Mouse (Mus musculus): ENCODE measurements around the gene Gas6. TPM values are rescaled to one million over a fixed set of nuclear protein-coding genes. Genes with fewer than 3 reads are reported as not detected.

Gas6 gene
- 15.4 and 17.5 TPM in 2 replicates for polyA plus RNA-seq (2015; fragmentation: Nextera tagmentation; extraction: Ambion mirVana)

DNA sequence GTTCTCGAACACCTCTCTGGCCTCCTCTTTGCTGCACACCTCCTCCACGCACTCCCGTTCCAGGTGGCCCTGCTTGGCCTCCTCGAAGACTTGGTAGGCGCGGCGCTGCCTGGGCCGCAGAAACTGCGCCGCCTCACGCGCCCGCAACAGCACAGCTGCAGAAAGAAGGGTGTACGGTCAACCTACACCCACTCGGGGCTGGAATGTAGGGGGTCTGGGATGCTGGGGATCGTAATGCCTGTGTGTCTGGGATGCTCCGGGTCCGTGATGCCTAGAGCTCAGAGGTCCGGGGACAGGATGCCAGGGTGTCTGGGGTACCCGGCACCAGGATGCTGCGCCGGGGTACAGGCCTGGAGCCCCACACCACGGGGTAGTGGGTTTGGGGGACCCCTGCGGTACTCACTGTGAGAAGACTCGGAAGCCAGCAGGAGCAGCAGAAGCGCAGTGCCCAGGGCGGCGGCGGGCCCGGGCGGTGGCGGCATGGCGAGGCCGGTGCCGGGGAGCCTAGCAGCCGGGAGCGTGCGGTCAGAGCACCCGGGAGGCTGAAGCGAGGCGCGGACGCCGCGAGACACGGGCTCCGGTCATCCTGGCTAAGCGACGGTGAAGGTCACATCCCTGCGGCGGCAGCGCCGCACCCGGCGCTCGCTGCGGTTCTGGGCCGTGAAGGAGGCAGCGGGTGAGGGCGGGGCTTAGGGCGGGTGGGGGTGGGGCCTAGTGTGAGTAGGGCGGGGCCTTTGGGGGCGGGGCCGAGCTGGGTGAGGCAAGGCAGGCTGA is at the start of gene Gas6:
Gene Gas6 (minus strand): TSS at position 633 of the 774 bp plus-strand sequence.
- Histone ChIP-seq H3K4me2 (peak within 1 kb of the TSS; percentile 93), H3K9ac (peak within 1 kb of the TSS; percentile 71), H3K4me3 (peak within 1 kb of the TSS; percentile 59), H3K36me3 (no peaks in the 10 kb centered on the region), H3K9me3 (no peaks in the 10 kb centered on the region), H3K27ac (no peak within 1 kb of the TSS), H3K27me3 (peaks cover 55% of the 10 kb centered on the region), H3K4me1 (peaks cover 26% of the 10 kb centered on the region)
- WGBS, result 2% methylated on average over 63 of the region's 64 CpGs
- 0 out of 2 replicates have a peak, but pooled peaks have one; percentile 46 for ATAC-seq (ENCODE audit: insufficient number of reproducible peaks, insufficient read depth, low FRiP score, low TSS enrichment, low read depth)

DNA sequence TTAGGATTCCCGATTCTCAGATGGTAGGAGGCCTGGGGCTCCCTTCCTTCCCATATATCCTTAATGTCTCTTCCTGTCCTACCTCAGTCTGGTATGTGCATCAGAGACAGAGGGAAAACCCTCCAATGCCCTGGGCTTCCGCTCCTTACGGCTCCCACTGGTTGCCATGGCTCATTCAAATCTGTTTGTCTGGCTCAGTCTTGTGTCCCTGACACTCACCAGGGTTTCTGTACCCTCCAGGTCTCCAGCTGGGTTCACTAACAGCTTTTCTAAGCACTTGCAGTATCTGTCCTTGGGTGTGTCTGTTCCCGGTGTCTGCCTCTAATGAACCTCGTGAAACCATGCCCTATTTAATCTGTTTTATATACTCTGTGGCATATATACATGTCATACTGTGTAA is 47.2 kb upstream of the Gas6 start:
- Histone ChIP-seq H3K4me3 (no peak overlapping the region), H3K4me2 (no peak overlapping the region), H3K27me3 (no peaks in the 10 kb centered on the region), H3K27ac (no peak overlapping the region), H3K9me3 (0 out of 2 replicates have a peak, but pooled peaks cover 4% of the 10 kb centered on the region), H3K36me3 (no peaks in the 10 kb centered on the region), H3K4me1 (no peaks in the 10 kb centered on the region), H3K9ac (no peak overlapping the region)
- ATAC-seq (ENCODE audit: insufficient number of reproducible peaks, insufficient read depth, low FRiP score, low TSS enrichment, low read depth), result no peak
- WGBS, result 65% methylated on average over 5 of the region's 5 CpGs

GRCm38 (mm10) chr8:13540122-13540521 is 45.8 kb upstream of the Gas6 start:
- H3K36me3 ChIP-seq, result no peaks in the 10 kb centered on the region
- 0 out of 2 replicates have a peak, but pooled peaks cover 4% of the 10 kb centered on the region for H3K9me3 ChIP-seq
- no peaks in the 10 kb centered on the region for H3K4me1 ChIP-seq
- H3K27me3 ChIP-seq, result no peaks in the 10 kb centered on the region
- H3K27ac ChIP-seq, result no peak overlapping the region
- ATAC-seq (ENCODE audit: insufficient number of reproducible peaks, insufficient read depth, low FRiP score, low TSS enrichment, low read depth), result no peak
- no peak overlapping the region for H3K4me2 ChIP-seq
- H3K9ac ChIP-seq, result no peak overlapping the region
- no peak overlapping the region for H3K4me3 ChIP-seq
- 86% methylated on average over 5 of the region's 5 CpGs for WGBS

GRCm38 (mm10) chr8:13538821-13539220 is 44.5 kb upstream of the Gas6 start:
- no peaks in the 10 kb centered on the region for H3K36me3 ChIP-seq
- H3K27ac ChIP-seq, result no peak overlapping the region
- no peaks in the 10 kb centered on the region for H3K9me3 ChIP-seq
- no peak overlapping the region for H3K4me3 ChIP-seq
- ATAC-seq (ENCODE audit: insufficient number of reproducible peaks, insufficient read depth, low FRiP score, low TSS enrichment, low read depth), result no peak
- H3K4me1 ChIP-seq, result no peaks in the 10 kb centered on the region
- 73% methylated on average over 6 of the region's 6 CpGs for WGBS
- no peaks in the 10 kb centered on the region for H3K27me3 ChIP-seq
- H3K4me2 ChIP-seq, result no peak overlapping the region
- H3K9ac ChIP-seq, result no peak overlapping the region

DNA sequence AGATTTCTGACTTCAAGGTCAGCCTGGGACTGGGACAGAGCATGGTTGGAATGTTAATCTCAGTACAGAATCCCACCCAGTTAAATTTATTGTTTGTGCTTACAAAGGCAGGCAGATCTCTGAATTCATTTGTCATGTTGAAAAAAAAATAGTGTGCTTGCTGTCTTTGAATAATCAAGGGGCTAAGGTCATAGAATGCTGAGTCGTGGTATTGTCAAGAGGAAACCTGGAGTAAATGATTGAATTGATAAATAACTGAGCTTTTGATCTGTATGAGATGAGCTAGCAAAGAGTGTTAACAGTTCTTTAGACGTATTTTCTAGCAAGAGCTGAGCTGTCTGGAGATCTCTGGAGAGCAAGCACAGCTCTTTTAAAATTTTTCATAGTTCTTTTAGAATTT is 42.8 kb upstream of the Gas6 start:
- H3K9me3 ChIP-seq, result no peaks in the 10 kb centered on the region
- 62% methylated on average over 2 of the region's 2 CpGs for WGBS
- H3K27me3 ChIP-seq, result no peaks in the 10 kb centered on the region
- no peak overlapping the region for H3K4me2 ChIP-seq
- ATAC-seq (ENCODE audit: insufficient number of reproducible peaks, insufficient read depth, low FRiP score, low TSS enrichment, low read depth), result no peak
- no peak overlapping the region for H3K9ac ChIP-seq
- no peak overlapping the region for H3K4me3 ChIP-seq
- H3K36me3 ChIP-seq, result no peaks in the 10 kb centered on the region
- H3K27ac ChIP-seq, result no peak overlapping the region
- no peaks in the 10 kb centered on the region for H3K4me1 ChIP-seq

DNA sequence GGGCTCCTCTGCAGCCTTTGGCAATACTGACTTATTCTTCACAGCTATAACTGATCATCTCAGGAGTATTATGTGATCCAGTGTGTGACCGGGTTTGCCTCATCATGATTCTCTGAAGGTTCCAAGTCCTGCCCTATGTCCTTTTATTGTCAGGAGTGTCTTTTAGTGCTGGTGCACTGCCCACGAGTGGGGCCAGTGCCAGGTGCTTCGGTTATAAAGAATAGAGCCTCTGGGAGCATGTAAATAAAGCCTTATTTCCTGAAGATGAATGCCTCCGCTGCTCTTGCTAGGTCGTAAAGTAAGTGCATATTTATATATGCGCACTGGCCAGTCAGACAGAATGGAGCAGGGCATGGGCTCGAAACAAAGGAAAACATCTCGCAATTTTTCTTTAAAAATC is 38.8 kb upstream of the Gas6 start:
- H3K4me3 ChIP-seq, result no peak overlapping the region
- H3K27me3 ChIP-seq, result no peaks in the 10 kb centered on the region
- no peak overlapping the region for H3K27ac ChIP-seq
- no peak for ATAC-seq (ENCODE audit: insufficient number of reproducible peaks, insufficient read depth, low FRiP score, low TSS enrichment, low read depth)
- no peak overlapping the region for H3K4me2 ChIP-seq
- H3K9ac ChIP-seq, result no peak overlapping the region
- H3K4me1 ChIP-seq, result peaks cover 22% of the 10 kb centered on the region
- H3K36me3 ChIP-seq, result no peaks in the 10 kb centered on the region
- no peaks in the 10 kb centered on the region for H3K9me3 ChIP-seq
- WGBS, result 89% methylated on average over 8 of the region's 8 CpGs

GRCm38 (mm10) chr8:13531602-13532171 is 37.4 kb upstream of the Gas6 start:
- 70% methylated on average over 9 of the region's 9 CpGs for WGBS
- no peak overlapping the region for H3K4me2 ChIP-seq
- no peak overlapping the region for H3K9ac ChIP-seq
- no peaks in the 10 kb centered on the region for H3K36me3 ChIP-seq
- H3K9me3 ChIP-seq, result peaks cover 6% of the 10 kb centered on the region; the same call in 1 of the 2 replicates
- H3K27ac ChIP-seq, result no peak overlapping the region
- H3K27me3 ChIP-seq, result no peaks in the 10 kb centered on the region
- peaks cover 22% of the 10 kb centered on the region for H3K4me1 ChIP-seq
- no peak overlapping the region for H3K4me3 ChIP-seq
- no peak for ATAC-seq (ENCODE audit: insufficient number of reproducible peaks, insufficient read depth, low FRiP score, low TSS enrichment, low read depth)

DNA sequence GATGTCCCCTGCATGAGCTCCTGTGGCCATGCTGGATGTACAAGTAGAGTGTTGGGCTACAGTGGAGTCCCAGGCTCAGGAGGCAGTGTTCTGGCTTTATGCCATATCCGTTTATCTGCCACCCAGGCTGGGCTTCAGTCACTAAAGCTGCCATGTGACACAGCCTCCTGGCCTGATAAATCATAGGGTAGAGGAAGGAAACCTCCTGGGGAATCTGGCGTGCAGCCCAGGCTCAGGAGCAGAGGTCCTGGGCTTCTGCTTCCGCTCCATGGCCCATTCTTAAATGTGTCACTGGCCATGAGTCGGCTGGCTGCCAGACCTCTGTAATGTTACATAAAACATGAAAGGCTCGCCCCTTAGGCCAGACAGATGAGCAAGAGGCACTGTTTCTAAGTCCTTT is 36.7 kb upstream of the Gas6 start:
- Histone ChIP-seq H3K9me3 (peaks cover 6% of the 10 kb centered on the region; the same call in 1 of the 2 replicates), H3K4me1 (peaks cover 22% of the 10 kb centered on the region), H3K36me3 (no peaks in the 10 kb centered on the region), H3K27me3 (no peaks in the 10 kb centered on the region), H3K9ac (no peak overlapping the region), H3K27ac (peak overlapping the region; percentile 17; the same call in 1 of the 2 replicates), H3K4me3 (no peak overlapping the region), H3K4me2 (no peak overlapping the region)
- ATAC-seq (ENCODE audit: insufficient number of reproducible peaks, insufficient read depth, low FRiP score, low TSS enrichment, low read depth), result no peak
- WGBS, result 56% methylated on average over 5 of the region's 5 CpGs

- Histone ChIP-seq H3K36me3 (no peaks in the 10 kb centered on the region), H3K4me1 (peaks cover 22% of the 10 kb centered on the region), H3K4me3 (no peak overlapping the region), H3K9ac (no peak overlapping the region), H3K4me2 (no peak overlapping the region), H3K27me3 (no peaks in the 10 kb centered on the region), H3K27ac (peak overlapping the region; percentile 17; the same call in 1 of the 2 replicates), H3K9me3 (peaks cover 6% of the 10 kb centered on the region; the same call in 1 of the 2 replicates)
- WGBS, result 94% methylated on average over 3 of the region's 3 CpGs
- no peak for ATAC-seq (ENCODE audit: insufficient number of reproducible peaks, insufficient read depth, low FRiP score, low TSS enrichment, low read depth)
These were observed 36.1 kb upstream of the Gas6 start for GRCm38 (mm10) chr8:13530401-13530800.

DNA sequence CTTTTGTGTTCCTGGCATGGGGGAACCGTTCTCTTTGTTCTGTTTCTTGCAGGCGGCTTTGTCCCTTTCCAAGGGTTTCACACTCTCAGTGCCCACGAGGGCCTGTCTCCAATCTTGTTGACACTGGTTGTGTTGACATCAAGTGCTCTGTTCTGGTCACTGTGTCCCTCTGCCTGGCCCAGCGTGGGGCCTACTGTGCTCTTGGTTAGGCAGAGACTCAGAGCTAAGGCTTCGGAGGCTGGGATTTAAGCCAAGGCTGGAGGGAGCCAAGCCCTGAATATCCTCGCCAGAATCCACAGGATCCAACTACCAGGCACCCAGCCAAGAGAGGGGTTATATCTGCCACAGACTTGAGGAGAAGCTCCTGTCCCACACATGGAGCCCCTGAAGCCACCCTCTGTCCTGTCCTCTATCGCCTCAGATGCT is 35.6 kb upstream of the Gas6 start:
- whole genome bisulfite sequencing, result 71% methylated on average over 7 of the region's 7 CpGs
- H3K27me3 ChIP-seq, result no peaks in the 10 kb centered on the region
- no peak overlapping the region for H3K27ac ChIP-seq
- peaks cover 22% of the 10 kb centered on the region for H3K4me1 ChIP-seq
- no peaks in the 10 kb centered on the region for H3K36me3 ChIP-seq
- no peak overlapping the region for H3K4me3 ChIP-seq
- H3K9ac ChIP-seq, result no peak overlapping the region
- no peak for ATAC-seq (ENCODE audit: insufficient number of reproducible peaks, insufficient read depth, low FRiP score, low TSS enrichment, low read depth)
- H3K4me2 ChIP-seq, result no peak overlapping the region
- H3K9me3 ChIP-seq, result peaks cover 6% of the 10 kb centered on the region; the same call in 1 of the 2 replicates

DNA sequence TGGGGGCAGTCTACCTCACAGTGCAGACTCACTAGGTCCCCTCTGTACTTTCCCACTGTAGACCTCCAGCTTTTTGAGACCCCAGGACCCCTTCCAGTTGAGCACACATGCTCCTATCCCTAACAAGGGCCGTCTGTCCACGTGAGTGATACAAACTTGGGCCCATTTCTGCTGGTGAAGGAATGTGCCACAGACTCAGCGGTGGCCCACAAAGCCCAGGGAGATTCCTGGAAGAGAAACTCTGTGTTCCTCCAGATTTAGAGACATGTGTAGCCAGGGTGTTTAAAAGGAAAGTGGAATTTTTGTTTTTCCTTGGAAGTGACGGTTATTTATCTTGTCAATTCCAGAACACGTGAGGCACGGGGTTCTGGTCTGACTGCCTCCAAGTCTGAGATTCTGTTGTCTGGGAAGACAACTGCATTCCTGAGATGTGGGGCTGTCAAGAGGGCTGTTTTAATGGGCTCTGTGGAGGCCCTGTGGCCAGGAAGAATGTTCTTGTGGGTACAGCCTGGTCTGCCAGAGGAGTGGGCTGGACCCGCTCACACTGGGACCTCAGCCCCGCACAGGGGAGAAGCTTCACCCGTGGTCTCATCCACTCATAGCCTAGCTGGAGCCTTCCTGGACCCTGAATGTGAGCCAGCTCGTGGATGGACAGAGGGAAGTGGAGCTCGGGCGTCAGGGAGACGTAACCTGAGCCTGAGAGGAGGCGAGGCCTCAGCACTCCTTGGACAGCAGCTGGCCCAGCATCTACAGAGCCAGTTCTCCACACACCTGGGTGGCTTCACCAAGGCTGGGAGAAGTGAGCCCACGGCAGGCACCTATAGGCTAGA is 34.9 kb upstream of the Gas6 start:
- peak; percentile 45; the same call in 1 of the 2 replicates for ATAC-seq (ENCODE audit: insufficient number of reproducible peaks, insufficient read depth, low FRiP score, low TSS enrichment, low read depth)

More for the DNA sequence above, 34.9 kb upstream of the Gas6 start:
- H3K9me3 ChIP-seq, result peaks cover 6% of the 10 kb centered on the region; the same call in 1 of the 2 replicates
- H3K36me3 ChIP-seq, result no peaks in the 10 kb centered on the region
- H3K27me3 ChIP-seq, result no peaks in the 10 kb centered on the region
- H3K4me2 ChIP-seq, result no peak overlapping the region
- H3K27ac ChIP-seq, result no peak overlapping the region
- WGBS, result 55% methylated on average over 15 of the region's 15 CpGs
- peaks cover 22% of the 10 kb centered on the region for H3K4me1 ChIP-seq
- H3K4me3 ChIP-seq, result no peak overlapping the region
- H3K9ac ChIP-seq, result no peak overlapping the region

Measured in embryonic facial prominence, embryonic 13.5 days (tissue).